Mouse (Mus musculus) heart, postnatal 25 days (tissue): Measurements from ENCODE around the gene Vsig2. TPM values are rescaled to one million over a fixed set of nuclear protein-coding genes. Genes with fewer than 3 reads are reported as not detected.

Source experiments
- DNase-seq: peaks from one replicate; pipeline ENCODE4 v3.0.0; 2022; ENCODE audit warnings: low spot score
- intact Hi-C: fragments of 180-260 bp; cut with DNase I; formaldehyde crosslinking; loops from one replicate; pipeline ENCODE4 v1.15.1; 2025
- total RNA-seq, 2 experiments: library from RNA; stranded (reverse); gene quantifications; 2 replicates each; pipeline ENCODE4 v1.2.3; 2021

Gene Vsig2
- total RNA-seq, 2 experiments from 2014 or later: 4.1 to 4.7 TPM

DNA sequence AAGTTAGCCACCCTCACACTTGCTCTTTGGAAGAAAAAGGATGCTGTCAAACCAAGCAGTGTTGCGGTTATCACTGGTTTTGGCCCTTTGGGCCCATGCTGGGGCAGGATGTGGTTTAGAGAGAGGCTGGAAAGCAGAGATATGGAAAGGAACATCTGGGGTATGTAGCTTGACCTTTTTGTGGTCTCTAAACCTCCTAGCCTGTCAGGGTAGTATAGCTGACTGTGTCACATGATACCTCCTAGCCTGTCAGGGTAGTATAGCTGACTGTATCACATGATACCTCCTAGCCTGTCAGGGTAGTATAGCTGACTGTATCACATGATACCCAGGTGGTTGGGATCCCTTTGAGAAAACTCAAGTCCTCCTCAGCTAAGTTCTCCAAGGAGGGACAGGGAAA, 15.2 kb downstream of the Vsig2 start:
- intact Hi-C loops: no loop called here

DNA sequence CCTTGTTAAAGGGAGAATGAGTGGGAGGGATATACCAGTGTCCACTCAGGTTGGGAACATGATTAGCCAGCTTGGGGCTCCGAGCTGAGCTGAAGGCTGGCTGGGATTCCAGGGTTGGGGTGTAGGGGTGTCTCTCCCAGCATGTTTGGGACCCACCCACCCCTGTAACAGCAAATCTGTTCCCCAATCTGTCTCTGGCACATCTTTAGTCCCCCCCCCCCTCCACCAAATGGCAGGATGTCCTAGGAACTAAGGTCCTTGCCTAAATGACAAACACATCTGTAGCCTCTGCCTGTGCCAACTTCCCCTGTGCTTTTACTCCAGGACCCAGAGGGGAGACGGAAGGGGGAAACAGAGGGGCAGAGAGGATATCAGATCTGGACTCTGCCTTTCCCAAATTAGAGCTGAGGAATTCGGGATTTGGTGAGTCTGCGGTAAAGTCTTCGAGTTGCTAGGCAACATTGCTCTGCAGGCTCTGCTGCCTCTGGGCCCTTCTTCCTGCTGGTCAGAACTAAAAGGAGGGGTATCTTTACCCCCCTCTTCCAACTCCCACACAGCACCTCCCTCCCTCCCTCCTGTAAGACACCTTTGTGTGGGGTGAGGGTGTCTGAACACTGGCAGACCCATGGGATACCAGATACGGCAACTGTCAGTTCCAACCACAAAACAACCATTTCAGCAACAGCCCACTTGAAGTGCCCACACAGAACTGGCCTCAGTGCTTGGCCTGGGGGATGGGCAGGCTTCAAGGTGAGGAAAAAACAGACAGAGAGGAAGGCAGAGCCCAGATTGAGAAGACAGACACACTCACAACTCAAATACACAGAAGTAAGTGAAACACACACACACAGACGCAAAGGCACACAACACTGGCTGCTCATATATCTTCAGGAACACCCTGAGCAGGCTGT, 16.0 kb downstream of the Vsig2 start, which contains the start of gene Siae:
TSS of gene Siae (plus strand) at position 861 of the 911 bp plus-strand sequence.
- intact Hi-C loops: no loop called here
- DNase-seq: no peak

More for the DNA sequence above, 15.2 kb downstream of the Vsig2 start:
- no peak for DNase-seq

DNA sequence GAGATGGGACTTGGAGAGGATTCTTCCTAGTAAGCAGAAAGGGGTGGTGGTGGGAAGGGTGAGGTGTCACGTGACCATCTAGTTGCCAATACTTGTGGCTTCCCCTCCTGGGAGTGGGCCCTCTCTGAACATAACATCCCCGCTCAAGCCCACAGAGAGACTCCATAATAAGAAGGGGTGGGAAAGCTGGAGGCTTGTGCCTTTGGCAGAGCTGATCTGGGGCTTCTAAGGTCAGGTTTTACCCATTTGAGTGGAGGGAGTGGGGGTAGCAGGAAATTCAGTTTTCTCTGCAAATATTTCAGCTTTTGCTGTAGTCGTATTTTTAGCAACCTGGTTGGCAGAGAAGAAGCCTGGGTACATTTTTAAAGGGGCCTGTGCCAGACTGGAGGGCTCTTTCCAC, 17.3 kb downstream of the Vsig2 start:
- intact Hi-C loops: no loop called here
- no peak for DNase-seq

DNA sequence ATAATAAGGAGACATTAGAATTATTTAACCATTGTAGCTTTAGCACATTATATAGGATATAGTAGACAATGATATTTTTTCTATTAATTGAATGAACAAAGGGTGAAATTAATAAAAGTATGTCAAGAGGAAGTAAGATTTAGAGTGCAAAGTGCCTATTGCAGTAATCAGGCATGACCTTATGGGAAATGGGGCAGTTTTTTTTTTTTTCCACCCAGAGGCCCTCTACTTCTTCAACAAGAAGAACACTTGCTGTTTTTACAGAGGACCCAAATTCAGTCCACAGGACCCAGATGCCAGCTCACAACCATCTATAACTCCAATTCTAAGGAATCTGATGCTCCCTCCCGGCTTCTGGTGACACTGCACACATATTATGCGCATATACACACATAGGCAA, 21.6 kb downstream of the Vsig2 start:
- DNase-seq: no peak
- intact Hi-C loops: no loop called here

- intact Hi-C loops: no loop called here
- DNase-seq: no peak
These were observed 24.8 kb downstream of the Vsig2 start for GRCm38 (mm10) chr9:37563805-37564204.

- no peak for DNase-seq
- intact Hi-C loops: loop anchor here (2.0 to 5.0 kb wide), 2 partner anchors 14 to 45 kb away; partner anchors contain the start of genes Nrgn and Spa17
These were observed 28.0 kb downstream of the Vsig2 start for GRCm38 (mm10) chr9:37567019-37567418.

- intact Hi-C loops: loop anchor here (2.0 to 5.0 kb wide), 2 partner anchors 15 to 45 kb away; partner anchors contain the start of genes Nrgn and Spa17
- DNase-seq: no peak
These were observed 28.4 kb downstream of the Vsig2 start for GRCm38 (mm10) chr9:37567454-37567853.

DNA sequence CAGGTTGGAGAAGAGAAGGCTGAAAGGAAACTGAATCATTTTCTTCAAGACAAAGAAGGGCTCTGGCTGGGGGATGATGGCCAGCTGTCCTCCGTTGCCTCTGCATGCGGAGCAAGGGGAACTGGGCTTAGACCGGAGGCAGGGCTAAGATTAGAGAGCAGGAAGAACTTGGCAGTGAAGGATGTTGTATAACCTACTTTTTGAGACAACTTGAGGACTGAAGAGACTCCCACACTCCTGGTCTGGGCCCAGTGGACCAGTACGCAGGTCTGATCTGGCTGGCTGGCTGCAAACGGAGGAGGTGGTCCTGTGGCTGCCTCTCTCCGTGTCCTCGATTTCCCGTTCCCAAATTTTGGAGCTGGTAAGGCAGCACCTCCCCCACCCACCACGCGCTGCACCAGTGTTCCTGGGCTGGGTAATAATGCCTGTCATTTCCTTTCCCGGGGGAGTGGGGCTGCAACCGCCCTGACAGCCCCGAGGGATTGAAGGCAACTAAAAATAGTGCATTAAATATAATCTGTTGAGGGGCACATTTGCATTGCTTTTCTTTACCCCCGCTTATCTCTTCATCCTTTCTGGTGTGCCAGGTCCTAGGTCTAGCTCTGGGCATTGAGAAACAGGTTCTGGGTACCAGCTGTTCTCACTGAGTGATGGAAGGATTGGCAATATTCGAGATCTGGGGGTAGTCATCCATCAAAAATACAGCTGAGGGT, 29.0 kb downstream of the Vsig2 start:
- DNase-seq: peak; percentile 14
- intact Hi-C loops: loop anchor here (2.0 to 5.0 kb wide), 2 partner anchors 15 to 44 kb away; partner anchors contain the start of genes Nrgn and Spa17

- intact Hi-C loops: loop anchor here (5.0 kb wide), 1 partner anchor 44 kb away; the partner anchor contains the start of gene Spa17
These were observed 29.7 kb downstream of the Vsig2 start for GRCm38 (mm10) chr9:37568605-37569214.

GRCm38 (mm10) chr9:37569231-37569835, 30.3 kb downstream of the Vsig2 start:
- DNase-seq: no peak
- intact Hi-C loops: loop anchor here (5.0 kb wide), 1 partner anchor 43 kb away; the partner anchor contains the start of gene Spa17

More at GRCm38 (mm10) chr9:37568605-37569214, 29.7 kb downstream of the Vsig2 start:
- no peak for DNase-seq

GRCm38 (mm10) chr9:37572204-37572876, 33.3 kb downstream of the Vsig2 start:
- intact Hi-C loops: no loop called here
- no peak for DNase-seq

DNA sequence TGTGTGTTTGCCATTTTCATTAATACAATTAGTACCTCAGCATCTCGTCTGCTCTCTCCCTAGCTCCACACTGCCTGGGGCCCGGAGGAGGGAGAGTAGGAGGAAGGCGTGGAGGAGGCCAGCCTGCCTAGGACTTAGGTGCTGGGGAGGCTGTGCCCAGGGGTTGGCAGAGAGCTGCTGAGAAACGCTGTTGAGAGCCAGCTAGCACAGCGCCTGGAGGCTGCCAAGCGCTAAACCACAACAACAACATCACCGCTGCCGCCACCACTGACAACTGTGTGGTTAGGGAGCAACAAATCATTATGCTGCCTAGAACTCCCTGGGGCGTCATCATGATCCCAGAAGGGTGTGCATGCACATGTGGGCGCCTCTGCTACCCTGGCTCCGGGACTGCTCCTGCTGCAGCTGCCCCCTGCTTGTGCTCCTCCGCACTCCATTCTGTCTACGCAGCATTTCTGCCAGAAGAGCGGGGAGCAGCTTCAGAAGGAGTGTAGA, 37.4 kb downstream of the Vsig2 start:
- intact Hi-C loops: no loop called here
- no peak for DNase-seq

- no peak for DNase-seq
- intact Hi-C loops: no loop called here
These were observed 44.5 kb downstream of the Vsig2 start for GRCm38 (mm10) chr9:37583594-37583993.

GRCm38 (mm10) chr9:37586718-37587117, 47.7 kb downstream of the Vsig2 start:
- intact Hi-C loops: no loop called here

GRCm38 (mm10) chr9:37590381-37590780, 51.3 kb downstream of the Vsig2 start:
- intact Hi-C loops: no loop called here
- DNase-seq: no peak

More at GRCm38 (mm10) chr9:37586718-37587117, 47.7 kb downstream of the Vsig2 start:
- DNase-seq: no peak

GRCm38 (mm10) chr9:37592025-37592424, 53.0 kb downstream of the Vsig2 start:
- DNase-seq: no peak
- intact Hi-C loops: no loop called here

DNA sequence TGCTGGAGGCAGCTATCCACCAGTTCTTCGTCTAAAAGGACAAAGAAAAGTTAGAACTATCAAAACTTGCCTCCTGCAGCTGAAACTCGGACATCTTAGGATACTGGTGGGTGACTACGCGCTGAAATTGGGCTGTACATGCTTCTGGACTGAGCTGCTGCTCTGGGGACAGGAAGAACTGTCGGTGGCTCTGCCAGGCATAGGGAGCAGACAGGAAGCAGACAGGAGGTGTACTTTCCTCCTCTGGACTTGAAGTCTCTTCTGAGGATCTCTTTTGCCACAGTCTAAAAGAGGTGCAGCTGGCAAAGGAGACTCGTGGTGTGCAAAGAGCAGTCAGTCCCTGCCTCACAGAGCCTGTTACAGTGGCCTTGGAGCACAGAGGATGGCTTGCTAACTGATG, 53.6 kb downstream of the Vsig2 start:
- no peak for DNase-seq
- intact Hi-C loops: no loop called here

DNA sequence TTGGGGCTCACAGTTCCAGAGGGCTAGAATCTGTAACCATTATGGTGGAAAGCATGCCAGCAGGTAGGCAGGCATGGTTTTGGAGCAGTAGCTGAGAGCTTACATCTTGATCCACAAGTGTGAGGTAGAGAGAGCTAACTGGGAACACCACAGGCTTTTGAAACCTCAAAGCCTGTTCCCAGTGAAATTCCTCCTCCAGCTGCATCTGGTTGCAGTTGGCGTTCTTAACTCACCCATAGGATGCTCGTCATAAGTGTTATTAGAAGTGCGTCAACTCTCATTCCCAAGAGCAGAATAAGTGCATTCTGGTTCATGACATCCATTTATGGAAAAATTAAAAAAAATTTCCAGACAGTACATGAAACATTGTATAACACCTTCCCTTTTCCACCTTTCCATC, 54.6 kb downstream of the Vsig2 start:
- DNase-seq: no peak

More for the DNA sequence above, 54.6 kb downstream of the Vsig2 start:
- intact Hi-C loops: no loop called here
